Mouse (Mus musculus) kidney, adult 2 months (tissue): ENCODE results near the gene Adam23. TPM values are rescaled to one million over a fixed set of nuclear protein-coding genes. Genes with fewer than 3 reads are reported as not detected.

ENCODE experiments used
- DNase-seq: peaks from one replicate; pipeline ENCODE4 v3.0.0; 2021
- H3K27ac ChIP-seq: fragments of 200-500 bp; 2 replicates; pipeline ENCODE4 v1.5.1; 2012; ENCODE audit warnings: low read depth, low read length, control low read depth, inconsistent platforms; ENCODE audit not compliant: insufficient read depth
- H3K27me3 ChIP-seq: fragments of 200-500 bp; replicated peaks from 2 replicates; pipeline ENCODE4 v1.6.1; 2012; ENCODE audit warnings: mild to moderate bottlenecking, moderate library complexity, low read length, inconsistent platforms; ENCODE audit not compliant: control insufficient read depth, insufficient read depth
- H3K36me3 ChIP-seq: fragments of 200-500 bp; 2 replicates; pipeline ENCODE4 v1.6.1; 2012; ENCODE audit warnings: mild to moderate bottlenecking, moderate library complexity, low read length, inconsistent platforms; ENCODE audit not compliant: control insufficient read depth, insufficient read depth
- H3K4me1 ChIP-seq: fragments of 200-500 bp; 2 replicates; pipeline ENCODE4 v1.6.1; 2011; ENCODE audit warnings: low read length; ENCODE audit not compliant: control insufficient read depth, insufficient read depth
- H3K4me3 ChIP-seq: fragments of 200-500 bp; 2 replicates; pipeline ENCODE4 v1.5.1; 2011; ENCODE audit warnings: mild to moderate bottlenecking, low read depth, low read length, control low read depth; ENCODE audit not compliant: insufficient read depth
- CTCF ChIP-seq: fragments of 200-500 bp; conservative IDR thresholded peaks from 2 replicates; pipeline ENCODE4 v1.5.1; 2011; ENCODE audit warnings: low read depth, mild to moderate bottlenecking, control low read depth, low read length, moderate library complexity, mixed read lengths; ENCODE audit not compliant: insufficient read depth, insufficient read length
- POLR2A ChIP-seq: fragments of 200-500 bp; IDR thresholded peaks from one replicate; pipeline ENCODE4 v1.6.1; 2011; ENCODE audit warnings: low read depth, low read length, control low read depth
- WGBS: fragments of 180-500 bp; shearing (Covaris S2); methylation state at CpG from one replicate; pipeline ENCODE4 v1.1.7; 2018; 5-methylcytosine and 5-hydroxymethylcytosine counted together
- polyA plus RNA-seq: library from polyadenylated mRNA; depleted of rRNA; stranded (reverse); fragments of >200 nt; gene quantifications from 2 replicates; pipeline ENCODE4 v1.2.3, GENCODE M21; 2012

The Adam23 gene
- polyA plus RNA-seq, 1 experiment = 0.80 TPM

DNA sequence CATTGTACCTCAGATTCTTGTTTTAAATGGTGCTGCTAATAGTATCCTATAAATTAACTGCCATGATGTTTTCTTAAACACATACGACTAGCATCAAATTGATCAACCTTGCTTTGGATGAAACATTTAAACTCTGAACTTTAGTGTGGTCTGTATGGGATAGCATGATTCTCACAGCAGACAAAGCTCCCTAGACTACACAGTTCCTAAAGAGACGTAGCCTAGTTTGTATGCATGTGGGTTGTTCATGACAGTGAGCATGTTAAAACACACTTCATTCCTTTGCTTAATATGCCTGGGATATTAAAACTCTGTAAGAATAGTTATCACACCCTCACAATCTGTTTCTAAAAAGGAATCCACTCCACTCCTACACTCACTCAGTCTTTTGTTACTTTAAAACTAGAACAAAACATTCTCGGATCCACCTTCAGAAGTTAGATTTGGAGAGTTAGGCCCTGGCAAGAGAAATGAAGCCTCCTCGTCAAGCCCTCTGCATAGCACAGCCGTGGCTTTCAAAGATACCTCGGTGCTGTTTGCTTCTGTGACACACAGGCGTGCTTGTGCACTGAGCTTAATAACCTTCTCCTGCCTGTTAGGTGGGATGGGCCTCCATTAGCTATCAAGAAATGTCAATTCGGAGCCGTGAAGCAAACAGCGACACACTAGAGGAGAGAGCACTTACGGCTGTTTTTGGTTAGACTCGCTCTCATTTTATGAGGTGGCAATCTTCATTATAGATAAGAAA lies 128.3 kb downstream of the Adam23 start:
- Histone ChIP-seq H3K27me3 (no peaks in the 10 kb centered on the region), H3K4me3 (no peak overlapping the region), H3K4me1 (no peaks in the 10 kb centered on the region), H3K27ac (no peak overlapping the region), H3K36me3 (no peaks in the 10 kb centered on the region)
- 60% methylated on average over 12 of the region's 12 CpGs for WGBS
- no peak for DNase-seq
- TF ChIP-seq CTCF (no peak), POLR2A (no peak)

GRCm38 (mm10) chr1:63576803-63577202 lies 131.1 kb downstream of the Adam23 start:
- no peak overlapping the region for H3K27ac ChIP-seq
- DNase-seq = no peak
- 64% methylated on average over 5 of the region's 5 CpGs for WGBS
- H3K4me1 ChIP-seq = no peaks in the 10 kb centered on the region
- no peak overlapping the region for H3K4me3 ChIP-seq
- no peaks in the 10 kb centered on the region for H3K36me3 ChIP-seq
- H3K27me3 ChIP-seq = no peaks in the 10 kb centered on the region
- TF ChIP-seq POLR2A = no peak
- no peak for TF ChIP-seq CTCF

GRCm38 (mm10) chr1:63579153-63579552 lies 133.5 kb downstream of the Adam23 start:
- H3K27ac ChIP-seq = no peak overlapping the region
- 76% methylated on average over 8 of the region's 8 CpGs for WGBS
- H3K4me1 ChIP-seq = no peaks in the 10 kb centered on the region
- DNase-seq = no peak
- H3K27me3 ChIP-seq = no peaks in the 10 kb centered on the region; the same call in 1 of the 2 replicates
- H3K36me3 ChIP-seq = no peaks in the 10 kb centered on the region
- TF ChIP-seq CTCF = no peak
- no peak for TF ChIP-seq POLR2A
- no peak overlapping the region for H3K4me3 ChIP-seq

GRCm38 (mm10) chr1:63586869-63587268 lies 141.2 kb downstream of the Adam23 start:
- Histone ChIP-seq H3K4me1 (no peaks in the 10 kb centered on the region), H3K36me3 (no peaks in the 10 kb centered on the region), H3K4me3 (no peak overlapping the region), H3K27ac (no peak overlapping the region), H3K27me3 (no peaks in the 10 kb centered on the region; the same call in 1 of the 2 replicates)
- DNase-seq = no peak
- TF ChIP-seq POLR2A (no peak), CTCF (no peak)
- WGBS = 72% methylated on average over 7 of the region's 7 CpGs

GRCm38 (mm10) chr1:63603870-63604500 lies 158.3 kb downstream of the Adam23 start:
- WGBS = 31% methylated on average over 3 of the region's 3 CpGs
- TF ChIP-seq POLR2A (no peak), CTCF (no peak)
- no peak overlapping the region for H3K27ac ChIP-seq
- H3K4me3 ChIP-seq = no peak overlapping the region
- DNase-seq = no peak
- H3K27me3 ChIP-seq = no peaks in the 10 kb centered on the region
- no peaks in the 10 kb centered on the region for H3K4me1 ChIP-seq
- no peaks in the 10 kb centered on the region for H3K36me3 ChIP-seq

DNA sequence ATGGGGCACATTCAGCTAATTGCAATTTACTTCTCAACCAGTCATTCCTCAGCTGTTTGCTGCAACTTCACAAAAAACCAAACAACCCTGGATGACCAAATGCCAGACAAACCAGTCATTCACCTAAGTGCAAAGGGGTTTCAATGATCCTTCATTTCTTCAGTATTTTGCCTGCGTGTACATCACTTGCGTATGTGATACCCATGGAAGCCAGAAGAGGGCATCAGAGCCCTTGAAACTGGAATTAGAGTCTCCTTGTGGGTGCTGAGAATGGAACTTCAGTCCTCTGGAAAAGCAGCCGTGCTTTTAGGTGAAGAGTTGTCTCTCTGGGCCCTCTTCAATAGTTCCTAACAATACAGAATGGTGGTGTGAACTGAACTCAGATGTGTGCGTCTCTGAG lies 163.9 kb downstream of the Adam23 start:
- no peaks in the 10 kb centered on the region for H3K27me3 ChIP-seq
- no peaks in the 10 kb centered on the region for H3K36me3 ChIP-seq
- no peaks in the 10 kb centered on the region for H3K4me1 ChIP-seq
- H3K4me3 ChIP-seq = no peak overlapping the region
- WGBS = 90% methylated on average over 4 of the region's 4 CpGs
- DNase-seq = no peak
- TF ChIP-seq POLR2A (no peak), CTCF (no peak)
- H3K27ac ChIP-seq = no peak overlapping the region

GRCm38 (mm10) chr1:63614594-63614993 lies 168.9 kb downstream of the Adam23 start:
- H3K27me3 ChIP-seq = no peaks in the 10 kb centered on the region; the same call in 1 of the 2 replicates
- TF ChIP-seq CTCF (no peak), POLR2A (no peak)
- peak; percentile 23 for DNase-seq
- no peak overlapping the region for H3K27ac ChIP-seq
- H3K4me3 ChIP-seq = no peak overlapping the region
- WGBS = 2% methylated on average over 11 of the region's 11 CpGs
- H3K36me3 ChIP-seq = no peaks in the 10 kb centered on the region
- H3K4me1 ChIP-seq = no peaks in the 10 kb centered on the region
